Mouse (Mus musculus) ovary, postnatal 14 days (tissue): ENCODE results near the gene Rabl6.

ENCODE experiments used
- DNase-seq: peaks from one replicate; pipeline ENCODE4 v3.0.0; 2022; ENCODE audit warnings: low spot score

Gene Rabl6

DNA sequence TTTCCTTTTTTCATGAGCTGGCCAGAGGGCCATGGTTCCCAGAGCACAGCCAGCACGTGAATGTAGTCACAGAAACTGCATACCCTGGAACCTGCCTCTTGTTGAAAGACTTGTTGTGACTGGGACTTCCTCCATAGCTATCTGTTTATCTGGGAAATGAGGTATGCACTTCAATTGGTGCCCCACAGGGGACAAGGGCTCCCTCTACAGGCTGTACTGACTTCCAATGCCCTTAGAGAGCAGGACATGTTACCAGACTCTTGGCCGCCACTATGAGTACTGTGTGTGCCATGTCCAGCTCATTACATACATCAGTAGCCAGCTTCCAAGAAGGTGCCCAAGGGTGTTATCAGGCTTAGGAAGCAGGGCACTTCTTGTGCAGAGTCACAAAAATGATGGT lies 16.5 kb downstream of the Rabl6 start:
- DNase-seq, result no peak

DNA sequence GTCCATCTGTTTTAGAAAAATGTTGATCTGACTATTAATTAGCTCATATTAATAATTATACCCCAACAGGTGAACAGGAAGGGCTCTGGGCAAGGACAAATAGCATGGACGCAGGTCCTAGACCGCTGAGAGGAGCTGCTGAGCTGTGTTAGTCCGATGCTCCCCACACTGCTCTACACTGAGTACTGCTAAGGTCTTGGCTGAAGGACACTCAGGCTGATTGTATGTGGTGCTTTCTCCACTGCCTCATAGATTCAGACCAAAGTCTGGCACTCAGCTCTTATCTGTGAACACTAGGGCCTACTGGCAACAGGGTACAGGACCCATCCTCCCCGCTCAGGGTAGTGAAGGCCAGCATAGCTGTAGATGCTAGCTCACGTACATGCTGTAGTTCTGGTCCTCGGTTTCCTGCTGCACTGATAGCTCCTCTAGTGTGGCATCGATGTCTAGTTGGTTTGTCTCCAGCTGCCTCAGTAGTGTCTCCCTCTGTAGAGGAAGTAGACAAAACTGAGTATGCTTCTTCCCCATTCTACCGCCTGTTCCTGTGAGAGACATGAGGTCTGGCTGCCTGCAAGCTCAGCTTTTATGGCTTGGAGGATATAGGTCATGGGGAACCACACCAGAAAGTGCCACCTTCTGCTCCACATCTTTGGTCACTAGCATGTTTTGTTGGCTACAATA lies 20.0 kb downstream of the Rabl6 start:
- DNase-seq, result no peak

DNA sequence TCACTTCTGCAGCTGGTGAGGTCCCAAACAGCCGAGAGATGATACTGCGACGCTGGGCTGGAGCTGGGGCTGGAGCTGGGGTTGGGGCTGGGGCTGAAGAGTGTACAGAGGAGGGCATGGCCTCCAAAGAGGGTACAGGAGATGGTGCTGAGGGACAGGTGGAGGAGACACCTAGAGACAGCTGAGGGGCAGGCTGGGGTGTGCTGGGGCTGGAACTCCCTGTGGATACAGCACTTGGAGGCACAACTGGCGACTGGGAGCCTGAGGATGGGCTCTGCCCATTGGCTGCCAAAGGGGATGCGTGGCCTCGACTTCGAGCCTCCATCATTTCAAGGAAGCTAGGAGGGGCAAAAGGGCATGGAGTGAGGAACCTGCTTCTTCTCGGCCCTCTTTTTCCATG lies 21.0 kb downstream of the Rabl6 start:
- no peak for DNase-seq

- DNase-seq, result no peak
Observed at GRCm38 (mm10) chr2:25585601-25586000, 22.7 kb downstream of the Rabl6 start.

GRCm38 (mm10) chr2:25584856-25585255 lies 23.5 kb downstream of the Rabl6 start:
- no peak for DNase-seq

- DNase-seq, result no peak
Observed at GRCm38 (mm10) chr2:25584152-25584551, 24.2 kb downstream of the Rabl6 start.

- DNase-seq, result no peak
Observed at GRCm38 (mm10) chr2:25583571-25583970, 24.8 kb downstream of the Rabl6 start.

GRCm38 (mm10) chr2:25583120-25583481 lies 25.2 kb downstream of the Rabl6 start:
- no peak for DNase-seq

GRCm38 (mm10) chr2:25582466-25583119 lies 25.7 kb downstream of the Rabl6 start:
- DNase-seq, result no peak

GRCm38 (mm10) chr2:25581901-25582301 lies 26.4 kb downstream of the Rabl6 start:
- no peak for DNase-seq

GRCm38 (mm10) chr2:25581294-25581864 lies 26.9 kb downstream of the Rabl6 start, which contains the start of gene Ajm1:
Ajm1 (minus strand) TSS chr2:25581757.
- DNase-seq, result peak; percentile 62

DNA sequence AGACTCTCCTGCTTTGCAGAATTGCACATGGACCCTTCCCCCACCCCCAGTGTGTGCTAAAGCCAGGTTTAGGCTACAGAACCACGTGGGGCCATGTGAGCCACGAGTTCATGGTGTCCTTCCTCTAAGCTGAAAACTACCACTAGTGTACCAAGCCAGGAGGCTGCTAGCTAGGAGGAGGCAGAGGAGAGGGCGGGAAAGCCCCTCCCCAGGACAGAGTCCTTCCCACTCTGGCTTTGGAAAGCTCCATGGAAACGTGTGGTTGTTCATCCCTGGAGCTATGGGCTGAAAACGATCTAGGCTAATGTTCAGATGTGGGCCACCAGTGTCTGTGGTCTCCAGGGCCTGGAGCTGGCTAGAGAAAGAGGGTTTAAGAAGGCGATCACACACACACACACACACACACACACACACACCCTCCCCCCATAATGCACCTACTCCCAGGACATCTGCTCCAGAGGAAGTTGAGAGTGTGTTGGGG lies 27.7 kb downstream of the Rabl6 start:
- no peak for DNase-seq

- DNase-seq, result no peak
Observed at GRCm38 (mm10) chr2:25579737-25580460, 28.4 kb downstream of the Rabl6 start.

DNA sequence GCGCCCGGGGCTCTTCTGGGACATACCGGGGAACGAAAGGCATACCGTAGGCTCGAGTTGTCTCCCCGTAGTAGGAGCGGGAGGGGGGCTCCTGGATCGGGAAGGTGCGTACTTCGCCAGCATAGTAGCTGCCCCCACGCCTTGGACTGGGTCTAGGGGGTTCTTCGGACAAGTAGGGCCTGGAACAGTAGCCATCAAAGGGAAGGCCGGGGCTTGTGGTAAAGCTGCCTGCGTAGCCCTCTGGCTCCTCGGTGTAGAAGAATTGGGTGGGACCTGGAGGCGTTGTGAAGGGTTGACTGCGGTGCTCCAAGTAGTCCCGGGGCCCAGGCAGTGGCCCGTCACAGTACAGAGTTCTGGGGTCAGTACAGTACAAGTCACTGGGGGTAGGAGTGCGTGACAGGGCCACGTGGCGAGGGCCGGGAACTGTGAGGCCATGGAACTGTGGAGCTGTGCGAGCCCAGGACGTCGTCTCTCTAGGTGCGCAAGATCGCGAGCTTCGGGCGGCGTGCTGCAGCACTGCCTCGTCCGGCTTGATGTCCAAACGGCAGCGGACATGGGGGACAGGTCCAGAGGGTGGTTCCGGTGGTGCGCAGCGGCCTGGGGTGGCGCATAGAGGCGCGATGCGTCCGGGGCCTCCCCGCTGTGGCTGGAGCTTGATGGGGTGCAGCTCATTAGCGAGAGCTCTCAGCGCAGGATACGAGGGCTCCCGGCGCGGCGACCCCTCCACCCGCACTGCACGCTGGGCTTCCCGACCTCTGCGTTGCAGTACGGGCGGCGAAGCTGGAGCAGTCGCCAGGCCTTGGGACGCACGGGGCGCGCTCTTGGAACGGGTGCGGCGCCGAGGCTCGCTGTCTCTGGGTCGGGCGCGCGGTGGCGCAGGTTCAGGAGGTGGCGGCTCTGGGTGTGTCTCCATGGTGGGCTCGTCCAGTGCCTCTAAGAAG lies 29.3 kb downstream of the Rabl6 start:
- no peak for DNase-seq

GRCm38 (mm10) chr2:25577951-25578795 lies 30.1 kb downstream of the Rabl6 start:
- DNase-seq, result no peak

DNA sequence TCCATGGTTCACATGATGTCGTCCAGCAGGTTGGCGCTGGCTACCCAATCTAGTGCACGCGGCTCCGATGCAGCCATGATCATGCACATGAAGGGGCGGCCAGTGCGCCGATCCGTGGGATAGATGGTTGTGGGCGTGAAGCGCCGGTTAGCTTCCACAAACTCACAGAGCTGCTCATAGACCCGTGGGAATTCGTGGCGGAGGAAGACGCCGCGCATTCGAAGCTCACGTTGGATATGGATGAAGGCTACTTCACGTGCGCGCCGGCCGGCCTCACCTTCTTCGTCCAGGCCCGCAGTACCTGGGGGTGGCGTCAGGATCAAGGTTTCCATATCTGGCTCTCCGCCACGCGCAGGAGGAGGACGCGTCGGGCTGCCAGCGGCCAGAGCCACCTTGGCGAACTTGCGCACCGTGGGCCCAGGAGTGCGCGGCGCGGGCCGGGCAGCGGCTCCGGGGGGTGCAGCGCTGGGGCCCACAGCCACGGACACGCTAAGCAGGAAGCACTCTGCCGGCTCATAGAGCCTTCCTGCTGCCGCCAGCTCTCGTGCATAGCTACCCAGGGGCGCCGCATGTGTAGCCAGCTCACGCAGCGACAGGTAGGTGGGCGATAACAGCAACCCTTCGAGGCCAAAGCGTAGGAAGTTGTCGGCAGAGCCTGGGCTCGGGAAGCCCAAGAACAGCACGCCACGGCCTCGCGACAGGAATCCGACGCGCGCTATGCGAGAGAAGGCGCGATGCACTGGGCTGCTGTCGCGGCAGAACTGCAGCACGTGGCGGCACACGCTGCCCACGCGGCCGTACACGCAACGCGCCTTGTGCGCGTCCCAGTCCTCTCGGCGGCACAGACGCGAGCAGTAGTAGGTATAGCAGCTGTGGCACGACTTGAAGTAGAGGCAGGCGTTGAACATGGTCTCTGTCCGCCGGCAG lies 31.1 kb downstream of the Rabl6 start:
- no peak for DNase-seq

DNA sequence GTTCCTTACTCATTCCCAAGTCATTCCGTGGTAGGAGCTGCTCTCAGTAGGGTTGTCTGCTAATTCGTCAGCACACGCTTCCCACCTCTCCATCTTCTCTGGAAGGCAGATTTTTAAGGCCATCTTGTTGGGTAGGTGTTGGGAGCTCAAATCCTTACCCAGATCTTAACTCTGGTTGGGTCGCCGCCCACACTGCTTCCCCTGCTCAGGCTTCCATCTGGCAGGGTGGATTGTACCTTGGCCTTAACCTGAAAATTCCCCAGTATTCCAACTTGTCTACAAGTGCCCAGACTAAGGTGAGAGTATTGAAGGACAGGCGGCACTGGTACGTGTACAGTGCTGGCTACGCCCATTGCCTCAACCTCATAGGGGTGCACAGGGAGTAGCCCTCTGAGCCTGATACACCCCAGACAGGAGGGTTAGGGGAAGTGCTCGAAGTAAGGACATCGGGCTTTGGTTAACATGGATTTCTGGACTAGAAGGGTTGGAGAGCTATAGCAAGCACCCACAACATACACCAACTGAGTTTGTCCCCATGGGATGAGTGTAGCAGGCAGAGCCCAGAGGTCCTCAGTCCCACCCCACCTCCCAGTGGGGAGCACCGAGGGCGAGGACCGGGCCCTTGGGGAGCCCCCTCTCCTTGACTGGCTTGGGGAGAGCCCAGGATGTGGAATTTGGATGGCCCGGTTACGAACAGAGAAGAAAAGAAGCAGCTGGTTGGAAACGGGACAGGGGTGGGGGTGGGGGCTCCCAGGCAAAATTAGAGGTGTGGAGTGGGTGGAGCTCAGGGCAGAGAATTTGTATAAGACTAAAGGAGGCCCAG lies 32.1 kb downstream of the Rabl6 start:
- DNase-seq, result no peak

DNA sequence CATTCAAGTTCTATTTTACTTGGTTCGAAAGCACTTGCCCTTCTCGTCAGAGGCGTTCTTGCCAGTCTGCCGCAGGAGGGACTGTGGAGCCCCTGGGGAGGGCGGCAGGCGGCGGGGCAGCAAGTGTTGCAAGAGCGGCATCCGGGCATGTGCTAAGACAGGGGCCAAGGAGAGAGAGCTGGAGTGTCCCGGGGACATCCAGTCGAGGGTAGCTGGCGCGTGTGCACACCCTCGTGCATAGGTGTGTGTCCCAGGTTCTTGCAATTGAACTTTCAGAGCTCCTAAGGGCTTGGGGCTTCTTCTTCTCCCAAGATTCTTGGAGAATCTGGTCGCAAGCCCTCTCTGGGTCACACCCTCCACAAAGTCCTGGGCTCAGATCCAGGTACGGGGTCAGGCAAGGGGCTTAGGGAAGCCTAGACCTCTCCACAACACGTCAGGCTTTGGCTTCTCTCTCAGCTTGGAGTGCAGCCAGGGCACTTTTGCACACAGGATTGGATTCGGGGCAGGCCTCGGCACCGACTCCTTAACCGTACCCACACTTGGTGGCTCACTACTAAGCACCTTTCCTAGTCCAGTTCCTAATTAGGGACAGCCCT lies 32.8 kb downstream of the Rabl6 start:
- DNase-seq, result no peak
